Mouse (Mus musculus) heart, postnatal 14 days (tissue): ENCODE measurements around the gene Klf12. TPM values are rescaled to one million over a fixed set of nuclear protein-coding genes. Genes with fewer than 3 reads are reported as not detected.

Source experiments
- DNase-seq, 2 experiments: peaks; one replicate each; pipeline ENCODE4 v3.0.0; 2021 to 2022
- intact Hi-C: fragments of 180-260 bp; cut with DNase I; formaldehyde crosslinking; loops from one replicate; pipeline ENCODE4 v1.15.1; 2025
- total RNA-seq, 2 experiments: library from RNA; stranded (reverse); gene quantifications; 2 replicates each; pipeline ENCODE4 v1.2.3; 2021

Gene Klf12
- total RNA-seq, 2 experiments from 2014 or later: 14.9 to 16.7 TPM

- intact Hi-C loops: no loop called here
Measured at GRCm38 (mm10) chr14:100239874-100240273, 44.6 kb downstream of the Klf12 start.

GRCm38 (mm10) chr14:100236757-100237156, 47.7 kb downstream of the Klf12 start:
- no peak for DNase-seq
- intact Hi-C loops: no loop called here

More at GRCm38 (mm10) chr14:100239874-100240273, 44.6 kb downstream of the Klf12 start:
- no peak for DNase-seq

GRCm38 (mm10) chr14:100235746-100236145, 48.7 kb downstream of the Klf12 start:
- no peak for DNase-seq
- intact Hi-C loops: loop anchor here (2.0 kb wide), 1 partner anchor 49 kb away; the partner anchor contains the start of gene Klf12

- no peak for DNase-seq
- intact Hi-C loops: no loop called here
Measured at GRCm38 (mm10) chr14:100231384-100231783, 53.1 kb downstream of the Klf12 start.

DNA sequence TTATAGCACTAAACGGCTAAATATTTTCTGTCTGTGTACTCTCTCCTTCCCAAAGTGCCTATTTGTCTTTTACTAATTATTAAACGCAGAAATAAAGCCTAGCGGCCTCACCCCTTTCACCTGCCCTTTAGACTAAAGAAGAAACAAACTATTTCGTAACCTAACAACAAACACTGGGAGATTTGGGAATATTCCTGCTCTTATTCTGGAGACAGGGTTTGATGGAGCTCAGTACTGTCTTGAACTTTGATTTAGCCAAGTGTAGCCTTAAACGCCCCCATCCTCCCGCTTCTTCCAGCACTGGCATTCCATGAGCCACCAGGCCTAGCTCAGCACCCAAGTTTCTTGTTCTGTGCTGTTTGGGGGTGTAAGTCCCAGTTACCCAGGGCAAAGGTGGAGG, 56.4 kb downstream of the Klf12 start:
- intact Hi-C loops: no loop called here
- DNase-seq: no peak

DNA sequence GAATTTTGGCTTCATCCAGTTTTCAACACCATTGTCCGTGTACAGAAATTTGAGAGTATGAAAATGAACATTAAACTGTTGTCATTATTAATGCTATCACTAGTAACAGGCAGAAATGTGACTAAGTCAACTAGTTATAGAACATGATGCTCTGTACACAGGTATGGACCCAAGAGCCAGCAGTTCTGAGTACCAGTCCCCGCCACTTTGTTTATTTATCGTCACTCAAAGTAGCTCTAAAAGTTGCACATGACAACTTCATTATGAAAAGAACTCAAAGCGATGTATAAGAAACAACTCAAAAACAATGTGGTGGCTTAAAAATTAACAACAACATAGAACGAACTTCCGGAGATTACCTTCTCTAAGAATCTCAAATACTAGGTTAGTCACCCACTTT, 56.8 kb downstream of the Klf12 start:
- intact Hi-C loops: no loop called here
- no peak for DNase-seq

GRCm38 (mm10) chr14:100224151-100224550, 60.3 kb downstream of the Klf12 start:
- intact Hi-C loops: no loop called here
- peak in 1 of 2 experiments; percentile 5 for DNase-seq

DNA sequence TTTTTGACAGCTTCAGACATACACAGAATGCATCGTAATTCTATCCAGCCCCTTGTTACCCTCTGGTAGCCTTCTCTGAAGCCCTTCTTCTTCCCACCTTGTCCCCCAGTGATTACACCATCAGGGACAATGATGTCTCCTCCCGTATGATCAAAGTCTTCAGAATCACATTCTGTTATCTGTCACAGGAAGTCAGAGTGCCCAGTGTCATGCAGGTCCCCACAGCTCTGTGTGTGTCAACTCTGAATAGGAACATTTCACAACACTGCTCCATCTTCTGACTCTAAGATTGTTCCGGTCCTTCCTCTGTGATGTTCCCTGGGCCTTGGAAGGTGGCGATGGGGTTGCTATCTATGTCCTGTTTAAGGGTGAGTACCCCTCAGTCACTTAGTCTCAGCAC, 62.2 kb downstream of the Klf12 start:
- intact Hi-C loops: no loop called here
- DNase-seq: no peak

- intact Hi-C loops: no loop called here
- DNase-seq: no peak
Measured at GRCm38 (mm10) chr14:100215213-100215785, 69.2 kb downstream of the Klf12 start.

GRCm38 (mm10) chr14:100213066-100213465, 71.4 kb downstream of the Klf12 start:
- peak; percentile 24 to 37 for DNase-seq
- intact Hi-C loops: no loop called here

DNA sequence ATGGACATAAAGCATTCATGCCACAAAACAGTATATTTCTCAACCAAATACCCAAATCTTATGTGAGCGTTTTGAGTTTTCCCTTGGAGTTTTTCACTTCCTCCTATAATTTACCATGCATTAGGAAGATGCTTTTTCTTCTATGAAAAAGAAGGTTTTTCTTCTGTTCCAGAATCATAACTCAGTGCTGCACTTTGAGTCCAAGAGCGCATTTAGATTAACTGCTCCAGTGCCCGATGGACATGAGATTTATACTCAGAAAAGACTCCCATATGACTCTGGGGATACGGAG, 72.7 kb downstream of the Klf12 start:
- intact Hi-C loops: no loop called here
- DNase-seq: no peak

- intact Hi-C loops: no loop called here
- peak; percentile 63 to 70 for DNase-seq
Measured at GRCm38 (mm10) chr14:100211036-100211825, 73.2 kb downstream of the Klf12 start.

DNA sequence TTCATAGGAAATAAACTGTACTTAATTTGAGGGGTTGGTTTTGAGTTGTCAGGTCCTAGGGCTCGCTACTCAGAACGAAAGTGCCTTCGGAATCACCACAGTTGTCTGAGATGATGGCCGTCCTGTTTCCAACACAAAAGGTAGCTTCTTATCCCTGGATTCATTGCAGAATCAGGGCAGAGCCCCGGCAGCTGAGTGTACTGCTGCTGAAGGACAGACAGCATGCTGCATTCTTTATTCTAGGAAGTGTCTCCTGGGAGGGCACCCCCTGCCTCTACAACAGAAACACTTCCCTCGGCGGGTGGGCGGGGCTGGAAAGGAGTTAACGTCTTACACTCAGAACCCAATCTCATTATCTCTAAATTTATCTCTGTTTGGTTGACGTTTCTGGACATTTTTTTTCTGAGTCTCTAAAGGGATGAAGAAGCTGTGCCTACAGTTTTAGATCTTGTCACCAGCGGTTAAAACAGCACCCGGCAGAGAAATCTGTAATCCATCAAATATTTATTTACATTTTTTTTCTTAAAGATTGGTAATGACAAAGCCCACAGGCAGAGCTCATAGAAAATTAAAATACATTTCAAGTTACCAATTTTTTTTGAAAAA, 74.6 kb downstream of the Klf12 start:
- intact Hi-C loops: loop anchor here (2.0 kb wide), 1 partner anchor 75 kb away; the partner anchor contains the start of gene Klf12
- no peak for DNase-seq

DNA sequence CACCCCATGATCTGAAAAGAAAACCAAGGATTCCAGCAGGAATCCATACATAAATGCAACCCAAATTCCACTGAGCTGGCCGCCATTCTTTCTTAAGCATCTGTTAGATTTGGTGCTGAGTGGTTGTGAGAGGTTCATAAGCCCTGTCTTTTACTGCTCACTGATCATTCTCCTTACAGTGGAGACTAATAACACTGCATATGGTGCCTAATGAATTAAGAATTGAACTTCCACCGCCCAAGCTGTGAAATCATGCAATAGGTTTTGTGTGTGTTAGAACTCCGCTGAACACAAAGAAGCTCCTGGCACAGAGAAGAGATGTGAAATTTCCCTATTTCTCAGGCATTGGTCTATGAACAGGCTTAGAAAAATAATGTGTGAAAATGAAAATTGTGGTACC, 77.4 kb downstream of the Klf12 start:
- DNase-seq: no peak
- intact Hi-C loops: no loop called here

- no peak for DNase-seq
- intact Hi-C loops: no loop called here
Measured at GRCm38 (mm10) chr14:100206207-100206606, 78.3 kb downstream of the Klf12 start.

GRCm38 (mm10) chr14:100200058-100200688, 84.3 kb downstream of the Klf12 start:
- no peak for DNase-seq
- intact Hi-C loops: no loop called here

- intact Hi-C loops: no loop called here
- no peak for DNase-seq
Measured at GRCm38 (mm10) chr14:100198636-100199035, 85.8 kb downstream of the Klf12 start.

- intact Hi-C loops: no loop called here
- no peak for DNase-seq
Measured at GRCm38 (mm10) chr14:100197199-100197598, 87.3 kb downstream of the Klf12 start.

DNA sequence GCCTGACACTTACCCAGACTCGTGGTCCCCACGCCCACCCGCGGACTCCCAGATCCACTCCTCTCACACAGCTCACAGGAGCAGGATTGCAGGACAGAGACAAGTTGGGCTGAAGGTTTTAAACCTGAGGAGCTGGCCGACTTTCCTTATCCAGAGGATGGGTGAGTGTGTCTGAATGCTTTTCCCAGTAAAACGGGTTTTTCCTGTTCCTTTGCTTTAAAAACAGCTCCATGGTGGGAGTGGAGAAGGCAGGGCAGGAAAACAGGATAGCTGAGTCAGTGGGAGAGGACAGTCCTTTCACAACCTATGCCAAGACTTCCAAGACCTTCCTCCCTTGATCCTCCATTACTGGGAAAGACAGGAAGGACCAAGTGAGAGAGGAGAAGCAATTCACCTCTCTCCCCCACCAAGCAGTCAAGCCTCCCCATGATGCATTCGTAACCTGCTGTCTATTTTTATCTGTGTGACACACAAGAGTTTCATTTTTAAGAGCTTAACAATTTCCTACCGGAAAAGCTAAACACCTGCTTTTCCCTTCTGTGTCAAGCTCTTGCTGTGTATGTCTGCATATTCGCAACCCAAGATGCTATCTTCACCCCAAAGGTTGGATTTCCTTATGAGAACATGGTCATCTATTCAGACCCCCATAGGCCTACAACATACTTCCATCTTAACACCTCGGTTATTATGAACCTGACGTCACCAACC, 94.8 kb downstream of the Klf12 start:
- intact Hi-C loops: no loop called here
- no peak for DNase-seq

GRCm38 (mm10) chr14:100187372-100187771, 97.1 kb downstream of the Klf12 start:
- intact Hi-C loops: no loop called here
- DNase-seq: no peak

DNA sequence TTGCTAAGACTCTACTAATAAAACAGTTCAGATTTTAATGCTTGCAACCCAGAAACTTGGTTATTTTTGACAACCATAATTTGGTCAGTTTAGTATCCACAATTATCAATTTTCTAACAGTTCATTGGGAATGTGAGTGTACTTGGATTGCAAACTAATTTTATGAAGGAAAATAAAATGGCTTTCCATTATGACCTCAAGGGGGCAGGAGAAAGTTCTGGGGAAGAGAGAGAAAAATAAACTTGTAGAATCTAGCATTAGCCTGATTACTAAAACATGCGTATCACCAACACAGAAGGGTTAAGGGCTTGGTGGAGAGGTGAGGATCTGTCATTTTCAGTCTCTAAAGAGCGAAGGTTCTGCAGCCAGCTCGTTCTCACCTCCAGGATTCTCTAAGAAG, 106.7 kb downstream of the Klf12 start:
- DNase-seq: no peak
- intact Hi-C loops: loop anchor here (5.0 to 10.0 kb wide), 2 partner anchors 110 to 243 kb away; no protein-coding TSS in a partner anchor
